Mouse (Mus musculus) E14TG2a.4 (cell line): ENCODE data around the gene Podn.

Experiments used
- CTCF ChIP-seq: conservative IDR thresholded peaks from 2 replicates; pipeline ENCODE4 v1.5.1; 2014; ENCODE audit warnings: low read length
- NANOG ChIP-seq: IDR thresholded peaks from 2 replicates; pipeline ENCODE4 v1.6.1; 2014; ENCODE audit warnings: borderline replicate concordance, low read length, mixed read lengths
- POU5F1 ChIP-seq: IDR thresholded peaks from 2 replicates; pipeline ENCODE4 v1.6.1; 2014; ENCODE audit warnings: low read length, borderline replicate concordance

GRCm38 (mm10) chr4:108062524-108062923, 33.7 kb downstream of the Podn start:
- TF ChIP-seq POU5F1, result no peak
- no peak for TF ChIP-seq CTCF
- TF ChIP-seq NANOG, result no peak
